Mouse (Mus musculus) heart, adult 2 months (tissue): Measurements from ENCODE around the gene Sall1. TPM values are rescaled to one million over a fixed set of nuclear protein-coding genes. Genes with fewer than 3 reads are reported as not detected.

ENCODE experiments used
- DNase-seq, 2 experiments: peaks; one replicate each; pipeline ENCODE4 v3.0.0; 2021
- H3K27ac ChIP-seq: fragments of 200-600 bp; 2 replicates; pipeline ENCODE4 v1.8.1; 2022
- H3K27me3 ChIP-seq: fragments of 200-500 bp; 2 replicates; pipeline ENCODE4 v1.6.1; 2012; ENCODE audit warnings: mild to moderate bottlenecking, low read length, inconsistent platforms, mixed read lengths; ENCODE audit not compliant: control insufficient read depth, insufficient read depth
- H3K36me3 ChIP-seq: fragments of 200-500 bp; 2 replicates; pipeline ENCODE4 v1.6.1; 2012; ENCODE audit warnings: low read length, inconsistent platforms; ENCODE audit not compliant: control insufficient read depth, insufficient read depth
- H3K4me1 ChIP-seq: fragments of 200-500 bp; 2 replicates; pipeline ENCODE4 v1.6.1; 2011; ENCODE audit warnings: low read length; ENCODE audit not compliant: control insufficient read depth, insufficient read depth
- H3K4me3 ChIP-seq: fragments of 200-600 bp; 2 replicates; pipeline ENCODE4 v1.8.1; 2022
- H3K79me2 ChIP-seq: fragments of 200-500 bp; replicated peaks from 2 replicates; pipeline ENCODE4 v1.6.1; 2012; ENCODE audit warnings: mild to moderate bottlenecking, inconsistent platforms, low read length, moderate library complexity, mixed read lengths; ENCODE audit not compliant: control insufficient read depth, insufficient read depth
- H3K9ac ChIP-seq: fragments of 200-500 bp; 2 replicates; pipeline ENCODE4 v1.6.1; 2012; ENCODE audit warnings: low read depth, mild to moderate bottlenecking, control low read depth, inconsistent platforms, low read length, mixed read lengths
- CTCF ChIP-seq: fragments of 200-600 bp; IDR thresholded peaks from 2 replicates; pipeline ENCODE4 v1.8.1; 2022; ENCODE audit warnings: antibody characterized with exemption, mild to moderate bottlenecking, moderate library complexity
- EP300 ChIP-seq: fragments of 200-500 bp; IDR thresholded peaks from 2 replicates; pipeline ENCODE4 v1.6.1; 2011; ENCODE audit warnings: low read depth, low read length, control low read depth; ENCODE audit not compliant: insufficient read depth
- POLR2A ChIP-seq: fragments of 200-500 bp; IDR thresholded peaks from 2 replicates; pipeline ENCODE4 v1.6.1; 2011; ENCODE audit warnings: mild to moderate bottlenecking, low read depth, low read length, control low read depth; ENCODE audit not compliant: insufficient read depth
- WGBS: fragments of 180-500 bp; shearing (Covaris S2); methylation state at CpG from one replicate; pipeline ENCODE4 v1.1.7; 2018; 5-methylcytosine and 5-hydroxymethylcytosine counted together
- intact Hi-C: fragments of 180-260 bp; cut with DNase I; formaldehyde crosslinking; loops from one replicate; pipeline ENCODE4 v1.15.1; 2025
- polyA plus RNA-seq: library from polyadenylated mRNA; depleted of rRNA; stranded (reverse); fragments of >200 nt; gene quantifications from 2 replicates; pipeline ENCODE4 v1.2.3, GENCODE M21; 2012
- total RNA-seq, 2 experiments: library from RNA; stranded (reverse); gene quantifications; 2 replicates each; pipeline ENCODE4 v1.2.3; 2021

Sall1 gene
- total and polyA plus RNA-seq, 3 experiments, result 0.80 to 1.2 (median 0.91) TPM

DNA sequence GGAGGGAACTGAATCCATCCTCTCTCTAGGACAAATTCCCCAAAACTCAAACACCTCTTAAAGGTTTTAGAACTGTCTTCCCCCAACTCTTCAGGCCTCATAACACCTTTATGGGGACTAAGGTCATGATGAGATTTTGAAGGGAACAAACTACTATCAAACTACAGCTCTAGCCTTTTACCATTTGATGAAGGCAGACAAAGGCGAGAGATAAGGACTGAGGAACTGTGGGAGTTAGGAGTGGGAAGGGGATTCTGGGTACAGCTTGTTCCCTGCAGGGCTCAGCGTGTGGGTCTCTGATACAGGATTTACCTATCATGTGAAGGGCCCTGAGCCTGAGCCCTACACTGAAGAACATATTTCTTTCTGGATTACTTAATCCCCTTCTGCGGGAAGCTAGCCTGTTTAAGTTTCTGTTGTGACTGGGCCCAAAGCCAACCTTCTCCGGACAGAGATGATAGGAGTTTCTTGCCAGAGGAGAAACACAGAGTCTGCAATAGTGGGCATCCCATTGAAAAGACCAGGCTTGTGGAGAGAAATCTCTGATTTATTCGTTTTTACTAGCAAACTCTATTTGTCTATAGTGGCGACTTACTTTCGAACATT is 27.4 kb downstream of the Sall1 start:
- intact Hi-C loops, result no loop called here
- Histone ChIP-seq H3K4me3 (no peak overlapping the region), H3K36me3 (no peaks in the 10 kb centered on the region), H3K9ac (no peak overlapping the region), H3K79me2 (no peaks in the 10 kb centered on the region), H3K27me3 (no peaks in the 10 kb centered on the region), H3K27ac (no peak overlapping the region), H3K4me1 (no peaks in the 10 kb centered on the region)
- TF ChIP-seq CTCF, result no peak
- no peak for TF ChIP-seq EP300
- TF ChIP-seq POLR2A, result no peak
- DNase-seq, result no peak
- WGBS, result 60% methylated on average over 7 of the region's 7 CpGs

DNA sequence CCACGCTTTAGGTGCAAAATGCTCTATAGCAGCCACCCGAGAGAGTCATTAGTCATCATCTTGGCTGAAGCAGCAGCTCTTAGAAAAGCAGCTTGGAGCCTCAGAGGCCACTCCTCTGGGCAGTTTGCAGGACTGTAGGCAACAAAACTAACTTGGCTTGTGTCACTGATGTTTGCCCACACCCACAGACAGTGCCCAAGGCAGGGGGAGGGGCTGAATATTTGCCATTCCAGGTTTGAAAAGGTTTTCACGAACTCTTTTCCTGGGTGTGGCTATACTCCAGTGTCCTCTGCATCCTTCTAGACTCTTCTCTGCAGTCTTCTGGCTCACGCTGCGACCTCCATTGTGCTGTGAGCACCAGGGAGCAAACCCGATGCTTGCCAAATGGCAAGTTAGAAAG is 28.4 kb downstream of the Sall1 start:
- H3K9ac ChIP-seq, result no peak overlapping the region
- intact Hi-C loops, result no loop called here
- no peak overlapping the region for H3K4me3 ChIP-seq
- no peaks in the 10 kb centered on the region for H3K27me3 ChIP-seq
- no peaks in the 10 kb centered on the region for H3K4me1 ChIP-seq
- no peaks in the 10 kb centered on the region for H3K36me3 ChIP-seq
- TF ChIP-seq CTCF (no peak), POLR2A (no peak), EP300 (no peak)
- no peaks in the 10 kb centered on the region for H3K79me2 ChIP-seq
- no peak for DNase-seq
- WGBS, result 55% methylated on average over 6 of the region's 6 CpGs
- no peak overlapping the region for H3K27ac ChIP-seq

DNA sequence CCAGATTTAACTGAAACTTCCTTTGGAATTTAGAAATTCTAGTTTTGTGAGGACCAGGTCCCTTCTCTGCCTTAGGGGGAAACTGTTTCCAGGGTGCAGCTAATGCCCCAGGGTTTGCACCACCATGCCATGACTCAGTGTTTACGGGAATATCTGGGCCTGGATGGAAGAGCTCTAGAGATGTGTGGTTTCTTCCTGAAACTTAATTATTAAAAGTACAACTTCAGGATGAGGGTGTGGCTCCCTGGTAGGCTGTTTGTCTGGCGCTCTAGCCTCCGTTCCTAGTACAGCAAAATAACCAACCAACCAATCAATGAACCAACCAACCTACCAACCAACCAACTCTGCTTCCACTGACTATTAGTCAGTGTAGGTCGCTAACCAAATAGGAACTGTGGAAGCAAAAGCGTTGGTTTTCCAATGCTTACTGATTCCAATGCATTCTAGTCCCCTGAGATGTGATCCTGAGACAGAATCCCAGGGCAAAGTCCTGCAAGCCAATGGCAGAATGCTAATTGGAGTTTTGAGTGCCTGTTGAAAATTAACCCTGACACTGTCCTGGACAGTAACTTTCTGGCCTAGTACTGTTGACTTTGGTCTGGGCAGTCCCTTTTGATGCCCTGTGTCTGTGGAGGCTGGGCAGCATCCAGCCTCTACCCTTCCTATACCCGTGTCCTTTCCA is 31.0 kb downstream of the Sall1 start:
- no peak for DNase-seq
- WGBS, result 88% methylated on average over 6 of the region's 6 CpGs
- H3K36me3 ChIP-seq, result no peaks in the 10 kb centered on the region

DNA sequence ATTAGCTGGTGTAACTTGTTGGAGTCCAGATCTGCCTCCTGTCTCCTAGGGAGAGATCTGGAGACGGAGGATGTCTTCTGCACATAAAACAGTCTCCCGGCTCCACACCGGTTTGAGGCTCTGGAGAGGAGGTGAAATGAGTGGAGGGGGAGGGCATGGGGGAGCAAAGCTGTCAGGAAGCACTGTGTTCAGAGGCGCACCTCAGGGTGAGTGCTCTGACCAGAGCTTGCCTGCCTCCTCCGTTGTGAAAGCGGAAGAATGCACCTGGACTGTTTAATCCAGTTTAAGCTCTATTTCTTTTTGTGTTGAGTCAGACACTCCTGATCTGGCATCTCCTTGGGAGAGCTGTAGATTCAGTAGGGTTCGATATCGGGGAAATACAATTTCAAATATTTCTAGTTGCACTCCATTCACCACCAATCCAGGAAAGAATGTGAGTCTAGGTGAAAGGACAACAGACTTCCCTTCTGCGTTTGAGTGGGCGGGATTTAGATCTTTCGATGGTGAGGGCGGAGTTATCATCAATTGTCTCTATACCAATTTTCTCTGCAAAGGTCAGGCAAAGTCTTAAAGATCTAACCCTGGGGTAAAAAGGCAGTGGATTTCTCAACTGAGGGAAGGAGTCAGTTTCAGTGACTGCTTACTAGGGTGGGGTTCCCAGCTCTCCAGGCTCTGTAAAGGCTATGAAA is 31.8 kb downstream of the Sall1 start:
- intact Hi-C loops, result no loop called here
- 41% methylated on average over 12 of the region's 12 CpGs for WGBS

More for the DNA sequence above, 31.0 kb downstream of the Sall1 start:
- Histone ChIP-seq H3K4me3 (no peak overlapping the region), H3K79me2 (no peaks in the 10 kb centered on the region), H3K4me1 (no peaks in the 10 kb centered on the region), H3K27me3 (0 out of 2 replicates have a peak, but pooled peaks cover 1% of the 10 kb centered on the region), H3K9ac (no peak overlapping the region), H3K27ac (no peak overlapping the region)
- intact Hi-C loops, result no loop called here
- TF ChIP-seq POLR2A (no peak), CTCF (no peak), EP300 (no peak)

DNA sequence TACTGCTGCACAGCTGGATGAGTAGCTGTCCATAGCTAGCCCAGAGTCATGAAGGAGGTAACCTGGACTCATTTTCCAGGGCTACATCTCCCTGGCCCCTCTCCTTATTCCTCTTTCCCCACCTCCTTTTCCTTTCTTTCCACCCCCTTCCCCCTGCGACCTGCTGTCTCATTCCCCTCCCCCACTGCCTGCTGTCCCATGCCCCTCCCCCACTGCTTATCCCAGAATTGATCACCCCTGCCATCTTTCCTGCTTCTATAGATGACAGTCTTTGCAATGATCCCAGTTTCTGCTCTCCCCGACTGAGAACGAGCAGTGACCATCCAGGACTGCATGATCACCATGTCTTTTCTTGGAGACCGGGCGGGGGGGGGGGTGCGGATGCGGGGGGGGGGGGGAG is 35.2 kb downstream of the Sall1 start:
- H3K9ac ChIP-seq, result no peak overlapping the region
- no peak overlapping the region for H3K27ac ChIP-seq
- no peaks in the 10 kb centered on the region for H3K79me2 ChIP-seq
- H3K27me3 ChIP-seq, result peaks cover 14% of the 10 kb centered on the region
- H3K4me3 ChIP-seq, result no peak overlapping the region
- TF ChIP-seq EP300 (no peak), POLR2A (no peak), CTCF (no peak)
- no peaks in the 10 kb centered on the region for H3K36me3 ChIP-seq
- no peak for DNase-seq
- WGBS, result 26% methylated on average over 7 of the region's 7 CpGs
- H3K4me1 ChIP-seq, result no peaks in the 10 kb centered on the region
- intact Hi-C loops, result no loop called here

More for the DNA sequence above, 31.8 kb downstream of the Sall1 start:
- peaks cover 5% of the 10 kb centered on the region; the same call in 1 of the 2 replicates for H3K27me3 ChIP-seq
- no peak overlapping the region for H3K4me3 ChIP-seq
- H3K36me3 ChIP-seq, result no peaks in the 10 kb centered on the region
- no peak overlapping the region for H3K9ac ChIP-seq
- H3K79me2 ChIP-seq, result no peaks in the 10 kb centered on the region
- no peak for TF ChIP-seq EP300
- no peak for TF ChIP-seq POLR2A
- no peak for TF ChIP-seq CTCF
- H3K27ac ChIP-seq, result no peak overlapping the region
- no peaks in the 10 kb centered on the region for H3K4me1 ChIP-seq
- DNase-seq, result no peak

DNA sequence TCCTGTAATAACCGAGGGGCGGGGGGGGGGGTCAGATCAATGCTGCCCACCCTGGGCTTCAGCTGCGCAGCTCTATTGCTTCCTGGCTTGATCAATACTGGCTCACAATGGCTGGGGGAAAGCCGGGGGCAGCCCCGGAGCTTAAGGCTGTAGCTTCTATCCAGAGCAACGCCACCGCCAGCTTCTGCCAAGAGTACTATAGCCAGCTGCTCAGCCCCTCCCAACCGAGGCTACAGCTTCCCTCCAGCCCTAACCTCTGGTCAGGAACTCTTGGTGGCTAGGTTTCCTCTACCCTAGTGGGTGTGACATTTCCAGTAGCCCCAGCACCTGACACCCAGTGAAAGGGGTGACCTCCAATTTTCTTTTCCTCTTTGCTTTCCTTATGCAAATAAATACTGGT is 36.8 kb downstream of the Sall1 start:
- DNase-seq, result no peak
- Histone ChIP-seq H3K79me2 (no peaks in the 10 kb centered on the region), H3K4me1 (no peaks in the 10 kb centered on the region), H3K27ac (no peak overlapping the region), H3K27me3 (peaks cover 14% of the 10 kb centered on the region), H3K4me3 (no peak overlapping the region), H3K9ac (no peak overlapping the region), H3K36me3 (no peaks in the 10 kb centered on the region)
- WGBS, result 4% methylated on average over 8 of the region's 8 CpGs
- intact Hi-C loops, result no loop called here
- TF ChIP-seq POLR2A (no peak), EP300 (no peak), CTCF (no peak)
